Mouse (Mus musculus) urinary bladder, postnatal 36 days (tissue): ENCODE measurements around the gene Ccsap.
A peak's percentile ranks its signal among the peaks of the same experiment; 100 is the strongest.
"Not testable (repeated sequence)": the region's sequence is repeated elsewhere in the genome, so short reads cannot be mapped to it uniquely, and the experiment has no call there.

Source experiments
- DNase-seq, 2 experiments: peaks; one replicate each; pipeline ENCODE4 v3.0.0; 2022; ENCODE audit warnings: low spot score in 2 of 2, mixed read lengths in 1 of 2

Ccsap gene

DNA sequence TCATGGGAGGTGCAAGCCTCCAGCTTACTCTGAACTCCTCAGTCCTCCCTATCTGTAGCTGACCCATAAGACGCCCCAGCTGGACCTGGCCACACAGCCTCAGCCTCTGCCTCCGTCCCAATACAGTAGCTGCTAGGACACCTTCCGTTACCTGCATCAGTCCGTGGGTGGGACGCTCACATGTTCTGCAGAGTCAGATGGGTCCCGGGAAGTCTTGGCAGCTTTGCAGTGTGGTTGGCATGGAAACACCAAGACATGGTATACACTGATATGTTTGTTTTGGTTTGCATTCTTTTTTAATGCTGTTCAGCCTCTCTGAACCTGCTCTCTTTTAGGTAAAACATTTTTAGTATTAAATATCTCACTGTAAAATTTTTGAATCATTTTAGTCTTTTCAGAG lies 23.7 kb downstream of the Ccsap start:
- no peak for DNase-seq

DNA sequence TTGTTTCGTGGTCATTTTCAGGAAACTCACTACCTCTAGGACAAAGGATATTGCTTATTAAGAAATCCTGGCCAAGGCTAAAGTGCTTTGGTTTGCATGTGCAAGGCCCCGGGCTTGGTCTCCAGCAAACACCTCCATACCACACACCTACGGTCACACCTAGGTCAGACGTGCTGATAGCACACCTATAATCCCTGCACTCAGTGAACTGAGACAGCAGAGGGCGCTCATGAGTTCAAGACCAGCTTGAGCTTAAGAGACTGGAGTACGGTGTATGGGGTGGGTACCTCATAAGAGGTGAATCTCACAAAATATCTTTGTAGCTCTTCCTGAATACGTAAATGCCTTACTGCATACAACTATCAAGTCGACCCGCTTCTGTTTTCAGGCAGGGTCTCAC lies 24.6 kb downstream of the Ccsap start:
- peak in 1 of 2 experiments; percentile 38 for DNase-seq

- DNase-seq, result peak; percentile 60 to 74
Observed at GRCm38 (mm10) chr8:123832757-123833156, 27.3 kb downstream of the Ccsap start.

- no peak for DNase-seq
Observed at GRCm38 (mm10) chr8:123827523-123827922, 32.5 kb downstream of the Ccsap start.

GRCm38 (mm10) chr8:123826758-123827157 lies 33.3 kb downstream of the Ccsap start:
- DNase-seq, result no peak

DNA sequence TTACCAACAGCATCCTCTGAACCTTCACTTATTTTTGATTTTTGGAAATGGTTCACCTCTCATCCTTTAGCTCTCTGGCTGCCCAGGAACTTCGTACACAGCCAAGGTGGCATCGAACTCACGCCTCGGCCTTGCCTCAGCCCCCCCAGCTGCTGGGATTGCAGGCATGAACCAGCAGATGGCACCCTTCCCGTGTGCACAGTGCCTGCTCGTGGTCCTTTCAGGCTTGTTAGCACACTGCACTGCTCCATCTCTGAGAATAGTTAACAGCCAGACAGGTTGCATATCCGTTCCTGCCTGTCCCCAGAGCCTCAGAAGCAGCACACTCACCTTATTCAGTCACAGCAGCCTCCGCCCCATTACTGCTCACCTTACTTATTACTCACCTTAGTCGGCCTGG lies 34.0 kb downstream of the Ccsap start:
- DNase-seq, result no peak

GRCm38 (mm10) chr8:123823532-123824123 lies 36.4 kb downstream of the Ccsap start:
- no peak for DNase-seq

GRCm38 (mm10) chr8:123823111-123823510 lies 36.9 kb downstream of the Ccsap start:
- no peak for DNase-seq

- no peak for DNase-seq
Observed at GRCm38 (mm10) chr8:123820780-123821179, 39.2 kb downstream of the Ccsap start.

DNA sequence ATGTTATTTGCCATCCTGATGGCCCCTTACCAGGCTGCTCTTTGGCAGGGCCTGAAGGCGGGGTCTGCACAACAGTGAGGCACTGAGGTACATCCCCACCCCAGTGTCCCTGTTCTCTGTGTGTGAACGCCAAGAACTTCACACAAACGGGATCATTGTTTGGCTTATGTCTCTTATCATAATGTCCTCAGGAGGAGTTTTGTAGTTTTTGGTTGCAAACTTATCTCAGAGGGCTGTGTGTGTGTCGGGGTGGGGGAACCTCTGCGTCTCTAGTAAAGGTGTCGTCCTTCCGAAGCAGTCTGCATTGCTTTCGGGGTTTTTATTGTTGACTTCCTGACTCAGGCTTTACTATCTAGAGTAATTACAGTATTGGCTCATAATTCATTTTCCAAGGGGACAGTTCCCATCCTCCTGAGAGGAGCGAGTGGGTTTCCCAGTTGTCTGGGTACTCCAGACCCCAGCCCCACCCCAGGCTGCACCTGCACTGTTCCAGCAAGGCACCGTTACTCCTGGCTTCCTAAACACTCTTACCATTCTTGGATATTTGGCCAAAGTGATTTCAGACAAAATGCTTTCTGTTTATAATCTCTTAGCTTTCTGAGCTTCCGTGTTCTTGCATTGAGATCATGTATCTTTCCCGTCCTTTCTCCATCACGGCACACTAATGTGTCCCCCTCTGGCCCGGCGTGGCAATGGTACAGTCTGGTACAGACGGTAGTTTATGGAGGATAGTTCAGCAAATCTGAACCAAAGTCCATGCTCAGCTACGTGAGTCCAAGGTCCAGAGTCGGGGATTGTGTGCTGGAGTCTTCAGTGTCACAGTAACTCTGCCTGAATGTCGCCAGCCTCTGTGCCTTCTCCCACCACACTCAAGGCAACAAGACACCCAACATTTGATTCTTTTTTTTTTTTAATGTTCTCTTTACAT lies 40.1 kb downstream of the Ccsap start:
- no peak for DNase-seq

GRCm38 (mm10) chr8:123817747-123818146 lies 42.3 kb downstream of the Ccsap start:
- DNase-seq, result no peak

DNA sequence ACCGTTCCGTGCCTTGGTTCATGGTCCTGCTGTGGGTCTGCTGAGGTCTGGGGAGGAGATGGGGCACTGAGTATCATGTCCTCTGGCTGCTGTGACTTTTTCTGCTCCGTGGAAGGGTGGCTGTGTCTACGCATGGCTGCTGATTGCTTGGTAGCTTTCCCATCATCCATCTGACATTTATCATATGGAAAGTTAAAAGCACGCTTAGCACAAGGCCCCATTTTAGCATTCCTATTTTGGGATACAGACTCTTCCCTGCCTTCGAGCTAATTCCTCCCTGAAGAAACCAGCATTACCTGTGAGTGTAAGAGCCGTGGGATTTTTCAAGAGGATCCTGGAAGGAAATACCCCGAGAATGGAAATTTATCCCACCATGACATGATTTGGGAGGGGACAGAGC lies 43.1 kb downstream of the Ccsap start:
- no peak for DNase-seq

GRCm38 (mm10) chr8:123815325-123815724 lies 44.7 kb downstream of the Ccsap start:
- no peak for DNase-seq

DNA sequence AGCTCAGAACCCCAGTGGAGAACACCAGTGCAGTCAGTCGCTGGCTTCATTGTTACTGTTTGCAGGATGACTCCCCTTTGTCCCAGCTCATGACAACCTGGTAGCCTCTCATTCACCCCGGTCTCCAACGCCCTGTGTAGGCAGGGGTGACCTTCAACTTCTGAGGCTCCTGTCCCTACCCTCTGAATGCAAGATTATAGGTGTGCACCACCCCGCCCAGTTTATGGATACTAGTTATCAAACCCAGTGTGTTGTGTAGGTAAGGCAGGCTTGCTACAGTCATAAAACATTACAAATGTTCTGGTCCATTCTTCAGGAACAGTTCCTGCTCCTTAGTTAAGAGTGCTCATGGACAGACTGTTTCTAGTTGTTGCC lies 46.1 kb downstream of the Ccsap start:
- DNase-seq, result no peak

DNA sequence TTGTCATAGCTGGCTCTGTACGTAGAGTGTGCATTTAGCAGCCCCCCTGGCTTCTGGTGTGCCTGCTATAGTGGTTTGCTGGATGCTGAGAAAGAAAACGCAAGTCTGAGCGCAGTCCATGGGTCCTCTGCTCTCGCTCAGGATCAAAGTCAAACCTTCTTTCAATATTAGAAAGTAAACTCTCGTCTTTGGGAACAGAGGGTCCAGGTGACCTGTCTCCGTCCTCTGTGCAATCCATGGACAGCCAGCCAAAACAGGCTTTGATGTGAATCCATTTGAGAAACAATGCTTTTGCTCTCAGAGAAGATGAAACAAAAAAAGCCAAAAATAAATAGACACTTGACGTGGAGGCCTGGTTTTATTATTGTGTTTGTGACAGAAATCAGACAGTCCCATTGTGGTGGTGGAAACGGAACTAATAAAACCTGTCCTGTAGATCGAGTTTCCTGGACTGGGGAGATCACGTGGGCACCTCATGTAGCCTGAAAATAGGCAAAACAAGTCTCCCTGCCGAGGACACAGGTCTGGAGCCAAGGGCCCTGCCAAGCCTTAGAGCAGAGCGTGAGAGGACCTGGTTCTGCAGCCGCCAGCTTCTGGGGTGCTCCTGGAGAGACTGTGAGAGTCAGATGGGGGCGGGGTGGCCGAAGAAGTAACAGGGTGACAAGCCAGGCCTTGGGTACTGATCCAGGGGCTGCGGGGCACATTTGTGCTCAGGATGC lies 46.7 kb downstream of the Ccsap start:
- DNase-seq, result peak in 1 of 2 experiments; percentile 26

DNA sequence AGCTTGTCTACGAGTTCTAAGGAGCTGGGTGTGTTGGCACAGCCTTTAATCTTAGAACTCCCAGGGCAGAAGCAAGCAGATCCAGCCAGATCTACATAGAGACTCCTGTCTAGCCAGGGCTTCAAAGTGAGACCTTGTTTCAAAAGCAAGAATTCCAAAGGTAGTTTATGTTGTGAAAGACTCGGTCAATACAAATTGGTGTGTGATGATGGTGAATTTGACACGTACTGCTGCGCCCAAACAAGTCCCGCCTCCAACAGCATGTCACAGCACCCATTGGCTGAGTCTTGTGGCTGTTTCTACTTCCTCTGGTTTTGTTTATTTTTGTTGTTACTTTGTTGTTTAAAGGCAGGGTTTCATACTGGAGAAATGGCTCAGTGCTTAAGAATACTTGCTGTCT lies 47.8 kb downstream of the Ccsap start:
- no peak for DNase-seq

GRCm38 (mm10) chr8:123809342-123809741 lies 50.7 kb downstream of the Ccsap start:
- not testable (repeated sequence) for DNase-seq

DNA sequence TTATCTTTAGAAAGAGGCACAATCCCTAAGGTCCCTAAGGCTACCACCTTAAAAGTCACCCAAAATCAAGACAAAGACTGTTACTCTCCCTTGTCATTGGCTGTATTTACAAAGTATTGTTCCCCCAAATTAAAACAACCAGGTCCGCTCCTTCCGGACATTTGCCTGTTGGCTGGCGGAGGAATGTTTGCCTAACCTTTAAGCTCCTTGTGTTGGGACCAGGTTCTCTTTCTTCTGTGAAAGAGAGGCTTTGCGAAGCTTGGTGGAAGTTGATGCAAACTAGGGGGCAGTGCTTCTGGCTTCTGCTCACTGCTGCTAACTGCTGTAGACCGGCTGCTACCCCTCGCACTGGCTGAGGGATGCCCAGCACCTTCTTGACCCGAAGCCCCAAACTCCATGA lies 51.3 kb downstream of the Ccsap start:
- DNase-seq, result no peak

DNA sequence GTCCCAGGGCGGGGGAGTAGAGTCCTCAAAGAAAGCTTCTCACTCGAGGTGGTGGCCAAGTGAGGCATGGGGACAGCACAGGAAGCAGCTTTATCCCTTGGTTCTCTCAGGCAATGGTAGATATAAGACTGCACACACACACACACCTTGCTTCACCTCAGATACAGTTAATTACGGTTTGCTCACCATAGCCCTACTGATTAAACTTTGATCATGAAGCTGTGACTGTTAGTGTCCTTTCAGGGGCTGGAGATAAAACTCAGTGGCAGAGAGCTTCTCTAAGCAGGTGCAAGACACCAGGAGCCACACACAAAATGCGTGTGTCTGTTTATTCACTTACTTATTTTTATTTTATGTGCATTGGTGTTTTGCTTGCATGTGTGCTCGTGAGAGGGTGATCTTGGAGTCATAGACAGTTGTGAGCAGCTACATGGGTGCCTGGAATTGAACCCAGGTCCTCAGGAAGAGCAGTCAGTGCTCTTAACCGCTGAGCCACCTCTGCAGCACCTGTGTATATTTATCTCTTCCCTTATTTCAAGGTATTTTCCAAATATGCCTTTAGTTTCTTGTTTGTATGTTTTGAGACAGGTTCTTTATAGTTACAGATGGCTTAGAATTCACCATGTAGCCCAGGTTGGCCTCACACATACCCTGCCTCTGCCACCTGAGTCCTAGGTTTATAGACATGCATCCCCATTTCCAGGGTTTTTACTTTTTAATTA lies 52.0 kb downstream of the Ccsap start:
- DNase-seq, result no peak

- no peak for DNase-seq
Observed at GRCm38 (mm10) chr8:123807024-123807431, 53.0 kb downstream of the Ccsap start.

DNA sequence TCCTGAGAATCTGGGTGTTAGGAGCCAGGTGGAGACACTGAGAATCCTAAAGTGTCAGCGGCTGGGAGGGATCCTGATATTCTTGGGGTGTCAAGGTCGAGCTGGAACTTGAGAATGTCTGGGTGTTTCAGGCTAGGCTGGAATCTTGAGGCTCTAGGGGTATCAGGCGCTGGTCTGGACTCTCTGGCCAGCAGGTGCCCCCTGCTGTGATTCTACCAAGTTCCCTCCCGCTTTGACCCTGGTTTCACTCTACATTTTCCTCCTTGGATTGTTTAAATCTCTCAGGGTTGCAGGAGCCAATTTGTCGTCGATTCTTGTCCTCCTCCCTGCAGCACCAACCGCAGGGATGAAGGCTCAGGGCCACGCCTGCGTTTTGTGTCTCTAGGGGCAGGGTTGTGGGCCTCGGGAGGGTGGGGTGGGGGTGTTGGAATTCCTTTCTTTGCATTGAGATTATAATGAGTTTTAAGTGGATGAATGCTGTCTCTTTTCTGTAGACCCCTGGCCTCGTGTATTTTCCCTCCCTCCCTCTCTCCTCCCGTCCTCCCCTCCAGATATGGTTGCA lies 53.6 kb downstream of the Ccsap start:
- no peak for DNase-seq
